In genomic region chr13:94608420-94608831, GRCm38 (mm10) we compare ENCODE assay signal across 8 mouse cellular contexts.
DNase-seq lines count a peak whose midpoint lies in the region; ATAC-seq and TF ChIP-seq lines count a peak whose summit lies in the region.
"Had no signal": no experiment of that assay in that cellular context is flagged by ENCODE, and none has a peak within 500 bp of the region (broad histone marks: within the 10 kb centered on the region; RNA-seq: fewer than 3 reads in every experiment).

No protein-coding gene starts in this region.

- no peak overlapping the region for H3K4me3 ChIP-seq in hindbrain, embryonic 14.5 days (replicated peaks; ENCODE audit: low read length)
- H3K4me3 ChIP-seq in midbrain, postnatal 0 days (ENCODE audit: low read depth, low read length): no peak overlapping the region
- H3K4me3 ChIP-seq in liver, embryonic 12.5 days: no peak overlapping the region

- peaks cover 12% of the 10 kb centered on the region; the same call in 1 of the 2 replicates for H3K4me1 ChIP-seq in hindbrain, embryonic 14.5 days (replicated peaks; ENCODE audit: control insufficient read depth, insufficient read depth, low read length)
- no peaks in the 10 kb centered on the region for H3K4me1 ChIP-seq in midbrain, postnatal 0 days (ENCODE audit: insufficient read depth, low read length)
- H3K4me1 ChIP-seq in liver, embryonic 12.5 days: no peaks in the 10 kb centered on the region

- H3K9ac ChIP-seq in hindbrain, embryonic 14.5 days: no peak overlapping the region
- no peak overlapping the region for H3K9ac ChIP-seq in midbrain, postnatal 0 days (replicated peaks; ENCODE audit: low read length, poor library complexity, severe bottlenecking)
- no peak overlapping the region for H3K9ac ChIP-seq in liver, embryonic 12.5 days

- no peak for ATAC-seq in Patski
- peak; percentile 55; the same call in 1 of the 2 replicates for ATAC-seq in hindbrain, embryonic 14.5 days (ENCODE audit: low FRiP score)
- no peak for ATAC-seq in midbrain, postnatal 0 days (ENCODE audit: low FRiP score)
- no peak for ATAC-seq in liver, embryonic 12.5 days

- CTCF ChIA-PET in Patski (lab: Charles Lee): interaction anchor here (1.7 kb wide), 1 partner anchor 11 kb away, joined by 5 read pairs; no protein-coding TSS in a partner anchor

- H3K36me3 ChIP-seq in hindbrain, embryonic 14.5 days (replicated peaks; ENCODE audit: control insufficient read depth, insufficient read depth): no peaks in the 10 kb centered on the region
- H3K36me3 ChIP-seq in midbrain, postnatal 0 days (ENCODE audit: insufficient read depth, low read length): no peaks in the 10 kb centered on the region
- H3K36me3 ChIP-seq in liver, embryonic 12.5 days: no peaks in the 10 kb centered on the region

- no peak overlapping the region for H3K4me2 ChIP-seq in hindbrain, embryonic 14.5 days (replicated peaks)
- H3K4me2 ChIP-seq in midbrain, postnatal 0 days (ENCODE audit: low read depth, low read length, poor library complexity, severe bottlenecking): no peak overlapping the region
- H3K4me2 ChIP-seq in liver, embryonic 12.5 days: no peak overlapping the region

- H3K9me3 ChIP-seq in hindbrain, embryonic 14.5 days (ENCODE audit: control insufficient read depth, low read length): no peaks in the 10 kb centered on the region
- no peaks in the 10 kb centered on the region for H3K9me3 ChIP-seq in midbrain, postnatal 0 days (ENCODE audit: low read length)
- no peaks in the 10 kb centered on the region for H3K9me3 ChIP-seq in liver, embryonic 12.5 days (replicated peaks)

- H3K27me3 ChIP-seq in Patski: peaks cover 42% of the 10 kb centered on the region
- H3K27me3 ChIP-seq in hindbrain, embryonic 14.5 days (ENCODE audit: control insufficient read depth, insufficient read depth, low read length): peaks cover 88% of the 10 kb centered on the region
- H3K27me3 ChIP-seq in midbrain, postnatal 0 days (ENCODE audit: insufficient read depth, low read length): peaks cover 27% of the 10 kb centered on the region
- peaks cover 18% of the 10 kb centered on the region for H3K27me3 ChIP-seq in liver, embryonic 12.5 days (replicated peaks)

- TF ChIP-seq CTCF in Patski (IDR thresholded peaks at IDR 0.05): no peak
- no peak for TF ChIP-seq CTCF in midbrain, postnatal 0 days (IDR thresholded peaks at IDR 0.05)

- no peak overlapping the region for H3K27ac ChIP-seq in hindbrain, embryonic 14.5 days
- no peak overlapping the region for H3K27ac ChIP-seq in midbrain, postnatal 0 days (ENCODE audit: low read depth, low read length)
- no peak overlapping the region for H3K27ac ChIP-seq in liver, embryonic 12.5 days

- in situ Hi-C loops in Patski (cut with MboI; ENCODE audit: low pct_unique_long_range_greater_than_20kb): no loop called here

- POLR2A ChIA-PET in Patski (lab: Charles Lee): no interaction called here

- peak; percentile 7 for DNase-seq in Patski (ENCODE audit: low read depth, low spot score)
- peak; percentile 85 for DNase-seq in embryo, embryonic 11 days
- no peak for DNase-seq in hindbrain, embryonic 14.5 days (ENCODE audit: low spot score)
- peak; percentile 8 for DNase-seq in midbrain, postnatal 0 days (ENCODE audit: low spot score)
- no peak for DNase-seq in layer of hippocampus, adult 9-11 months
- no peak for DNase-seq in right cerebral cortex, postnatal 25 days
- DNase-seq: heart, postnatal 10 days had no signal

- 6% methylated on average over 11 of the region's 11 CpGs for WGBS in hindbrain, embryonic 14.5 days
- 21% methylated on average over 11 of the region's 11 CpGs for WGBS in midbrain, postnatal 0 days
- WGBS in liver, embryonic 12.5 days (ENCODE audit: insufficient replicate concordance): 27% methylated on average over 11 of the region's 11 CpGs

Comparison
In these comparisons a context has a peak if more than half of its experiments do, and no peak if none do; other contexts are left out.
1. DNase-seq: peak in Patski (single experiment), embryo, embryonic 11 days (single experiment) and midbrain, postnatal 0 days (single experiment); none in hindbrain, embryonic 14.5 days (single experiment), layer of hippocampus, adult 9-11 months (single experiment) and right cerebral cortex, postnatal 25 days (single experiment).